Mouse (Mus musculus): ENCODE results near the gene Sun2. TPM values are rescaled to one million over a fixed set of nuclear protein-coding genes. Genes with fewer than 3 reads are reported as not detected.

Sun2 gene
- polyA plus RNA-seq, 1 experiment: 72.1 TPM

DNA sequence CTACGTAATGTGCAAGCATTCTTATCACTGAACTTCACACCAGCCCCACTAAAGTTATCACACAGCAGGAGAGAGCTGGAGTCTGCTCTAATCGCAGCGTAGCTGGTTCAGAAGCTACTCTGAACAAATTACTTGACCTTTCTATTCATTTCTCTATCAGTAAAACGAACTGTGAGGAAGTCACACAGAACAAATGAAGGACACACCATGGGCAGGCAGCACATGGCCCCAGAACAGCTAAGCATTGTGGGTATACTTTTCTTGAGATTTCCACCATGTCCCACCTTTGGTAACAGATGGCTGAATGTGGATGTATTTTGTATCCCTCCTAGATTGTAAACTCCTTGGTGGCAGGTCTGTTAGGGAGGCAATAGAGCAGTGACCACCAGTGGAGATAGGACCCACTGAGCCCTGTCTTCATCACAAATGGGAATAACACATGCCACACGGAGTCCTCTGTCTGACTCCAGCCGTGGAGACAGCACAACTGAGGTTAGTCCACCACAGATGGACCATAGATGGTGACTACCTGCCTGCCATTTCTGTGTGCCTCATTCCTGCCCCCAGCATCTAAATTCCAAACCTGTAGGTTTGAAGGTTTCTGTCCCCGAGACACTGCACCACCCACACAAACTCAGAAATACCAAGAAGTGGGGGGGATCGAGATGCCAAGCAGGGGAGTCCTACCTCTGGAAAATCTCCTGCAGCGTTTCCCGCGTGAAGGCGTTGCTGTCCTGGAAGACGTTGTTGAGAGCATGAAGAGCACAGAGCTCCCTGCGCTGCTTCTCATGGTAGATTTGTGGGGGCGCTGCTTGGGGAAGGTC, 56.1 kb downstream of the Sun2 start:
- no peak for DNase-seq (ENCODE audit: low read depth)

DNA sequence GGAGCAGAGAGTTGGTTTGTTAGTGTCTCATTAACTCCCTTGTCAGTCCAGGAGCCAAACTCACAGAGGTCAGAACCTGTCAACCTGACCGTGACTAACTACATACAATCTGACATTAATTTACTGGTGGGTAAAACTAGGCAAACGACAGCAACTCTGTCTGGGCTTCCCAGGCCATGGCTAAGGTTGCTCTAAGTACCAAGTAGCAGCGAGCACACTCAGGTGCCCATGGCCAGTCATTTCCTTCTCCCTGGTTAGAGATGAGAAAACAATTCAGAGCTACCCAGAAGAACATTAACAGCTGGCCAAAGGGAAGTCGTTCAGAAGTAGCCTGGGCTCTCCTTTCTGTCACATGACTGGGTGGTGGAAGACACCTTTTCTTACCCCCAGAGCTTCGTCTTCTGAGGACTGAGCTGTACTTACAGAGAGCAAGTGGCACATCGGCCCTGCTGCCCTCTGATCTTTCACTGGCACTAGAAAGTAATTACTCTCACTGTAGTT, 57.1 kb downstream of the Sun2 start:
- no peak for DNase-seq (ENCODE audit: low read depth)

DNA sequence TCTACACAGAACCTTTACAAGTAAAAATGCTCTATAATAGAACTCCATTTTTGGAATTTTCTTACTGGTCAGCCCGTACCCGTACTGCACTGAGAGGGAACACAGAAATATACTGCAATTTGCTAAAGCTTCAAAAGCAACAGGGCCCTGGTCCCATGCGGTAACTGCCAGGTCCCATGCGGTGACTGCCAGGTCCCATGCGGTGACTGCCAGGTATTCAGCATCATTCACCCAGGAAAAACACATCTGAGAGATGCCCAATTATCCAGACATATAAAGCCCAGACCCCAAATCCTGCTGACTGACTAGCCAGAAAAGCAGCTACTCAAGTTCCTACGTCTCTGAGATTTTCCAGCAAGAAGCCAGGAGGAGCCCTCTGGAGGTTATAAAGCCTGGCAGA, 57.7 kb downstream of the Sun2 start:
- no peak for DNase-seq (ENCODE audit: low read depth)

DNA sequence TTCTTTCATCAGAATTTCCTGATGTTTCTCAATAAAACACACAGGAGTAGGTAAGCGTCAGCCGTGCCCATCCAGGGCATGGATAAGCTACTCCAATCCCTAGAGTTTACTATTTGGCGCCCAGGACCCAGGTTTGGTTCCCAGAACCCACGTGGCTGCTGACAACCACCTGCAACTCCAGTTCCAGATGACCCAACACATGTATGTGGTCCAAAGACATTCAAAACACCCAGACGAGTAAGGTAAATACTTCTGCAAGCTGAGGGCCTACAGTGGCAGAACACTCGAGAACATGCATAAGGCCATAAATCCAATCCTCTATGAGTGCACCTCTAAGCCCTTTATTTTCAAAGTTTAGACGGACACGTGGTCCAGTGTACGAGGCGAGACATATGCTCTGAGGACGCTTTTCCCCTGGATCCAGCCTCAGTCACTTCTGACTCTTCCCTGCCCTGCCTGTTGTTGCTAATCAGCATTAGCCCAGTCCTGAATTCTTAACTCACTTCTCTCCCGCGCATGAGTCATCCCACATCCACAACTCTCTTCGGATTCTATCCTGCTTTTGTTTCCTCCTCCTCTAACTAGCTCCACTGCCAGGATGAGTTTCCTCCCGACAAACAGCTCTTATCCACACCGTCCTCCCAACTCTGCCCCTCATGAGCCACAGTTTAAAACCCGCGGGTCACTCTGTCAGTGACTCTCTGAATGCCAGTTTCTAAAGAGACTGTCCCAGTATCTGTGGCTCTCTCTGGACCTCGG, 58.5 kb downstream of the Sun2 start:
- DNase-seq (ENCODE audit: low read depth): no peak

DNA sequence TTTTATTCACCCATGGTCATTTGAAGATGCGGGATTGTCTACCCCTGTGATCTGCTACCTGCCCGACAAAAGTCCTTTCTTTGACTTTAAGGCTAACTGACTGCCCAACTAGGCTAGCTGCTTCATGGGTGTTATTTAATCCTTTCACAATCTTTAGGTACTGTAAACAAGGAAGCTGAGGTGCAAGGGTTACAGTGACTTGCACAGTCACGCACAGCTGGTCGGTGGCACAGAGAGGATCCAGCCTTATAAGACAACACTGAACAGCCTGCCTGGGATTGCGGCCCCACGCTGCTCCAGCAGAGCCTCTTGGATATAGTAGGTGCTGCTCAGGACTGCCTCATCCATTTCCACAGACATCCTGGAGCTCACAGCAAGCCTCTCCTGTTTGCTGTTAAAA, 59.2 kb downstream of the Sun2 start:
- DNase-seq (ENCODE audit: low read depth): no peak

DNA sequence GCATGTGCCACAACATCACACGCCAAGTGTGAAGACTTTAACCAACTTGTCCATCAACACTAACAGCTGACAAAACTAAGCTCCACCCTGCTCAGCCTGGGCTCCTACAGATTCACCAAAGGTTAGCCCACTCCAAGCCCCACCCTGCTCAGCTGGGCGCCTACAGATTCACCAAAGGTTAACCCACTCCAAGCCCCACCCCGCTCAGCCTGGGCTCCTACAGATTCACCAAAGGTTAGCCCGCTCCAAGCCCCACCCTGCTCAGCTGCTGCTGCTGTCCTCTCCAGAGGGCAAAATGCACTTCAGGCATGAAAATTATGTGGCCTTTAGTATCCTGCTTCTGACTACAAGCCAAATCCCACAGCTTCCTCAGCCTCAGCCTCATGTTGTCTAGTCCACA, 60.4 kb downstream of the Sun2 start:
- no peak for DNase-seq (ENCODE audit: low read depth)

DNA sequence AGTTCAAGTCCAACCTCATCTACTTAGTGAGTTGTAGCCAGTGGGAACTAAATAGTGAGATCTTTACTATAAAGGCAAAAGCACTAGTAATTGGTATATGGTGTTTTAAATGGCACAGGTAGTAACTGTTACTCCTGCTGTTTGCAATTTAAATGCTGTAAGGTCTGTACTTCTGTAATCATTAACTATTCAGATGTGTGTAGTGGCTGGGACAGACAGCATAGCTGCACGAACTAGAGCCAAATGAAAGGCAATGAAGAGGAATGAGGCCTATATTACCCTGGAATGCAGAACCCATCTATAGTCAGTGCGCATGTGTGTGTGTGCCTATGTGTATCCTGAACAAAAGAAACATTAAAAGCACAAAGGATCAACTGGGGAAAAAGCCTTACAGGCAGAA, 64.4 kb downstream of the Sun2 start:
- no peak for DNase-seq (ENCODE audit: low read depth)

Other genes starting within 250 kb of the Sun2 start
- 0.06 TPM in 1 of 2 replicates, not detected in the other for gene Kcnj4, start 237.3 kb downstream of the Sun2 start, polyA plus RNA-seq (2012; rRNA removed)
- 22.5 and 28.6 TPM in 2 replicates for gene Kdelr3, start 226.1 kb downstream of the Sun2 start, polyA plus RNA-seq (2012; rRNA removed)
- 342 and 345 TPM in 2 replicates for gene Ddx17, start 195.8 kb downstream of the Sun2 start, polyA plus RNA-seq (2012; rRNA removed)
- 0.41 and 0.50 TPM in 2 replicates for gene Dmc1, start 137.4 kb downstream of the Sun2 start, polyA plus RNA-seq (2012; rRNA removed)
- 2.6 and 2.7 TPM in 2 replicates for gene Fam227a, start 83.6 kb downstream of the Sun2 start, polyA plus RNA-seq (2012; rRNA removed)
- 8.6 and 16.0 TPM in 2 replicates for gene Cby1, start 83.3 kb downstream of the Sun2 start, polyA plus RNA-seq (2012; rRNA removed)
- 44.6 and 54.0 TPM in 2 replicates for gene Tomm22, start 71.7 kb downstream of the Sun2 start, polyA plus RNA-seq (2012; rRNA removed)
- gene Josd1, start 54.6 kb downstream of the Sun2 start, polyA plus RNA-seq (2012; rRNA removed): 23.7 and 24.3 TPM in 2 replicates
- gene Gtpbp1, start 51.7 kb downstream of the Sun2 start, polyA plus RNA-seq (2012; rRNA removed): 27.7 and 37.8 TPM in 2 replicates
- 41.4 and 42.0 TPM in 2 replicates for gene Dnal4, start 35.3 kb upstream of the Sun2 start, polyA plus RNA-seq (2012; rRNA removed)
- 2.7 and 5.8 TPM in 2 replicates for gene Nptxr, start 62.2 kb upstream of the Sun2 start, polyA plus RNA-seq (2012; rRNA removed)
- 0.12 TPM in 1 of 2 replicates, not detected in the other for gene Npcd, start 91.7 kb upstream of the Sun2 start, polyA plus RNA-seq (2012; rRNA removed)
- 56.9 and 67.6 TPM in 2 replicates for gene Cbx6, start 92.2 kb upstream of the Sun2 start, polyA plus RNA-seq (2012; rRNA removed)
- 47.7 and 56.4 TPM in 2 replicates for gene Apobec3, start 149.1 kb upstream of the Sun2 start, polyA plus RNA-seq (2012; rRNA removed)
- 27.2 and 31.5 TPM in 2 replicates for gene Cbx7, start 228.6 kb upstream of the Sun2 start, polyA plus RNA-seq (2012; rRNA removed)

All from gonadal fat pad, adult 2 months (tissue).